Mouse (Mus musculus): ENCODE measurements around the gene Myo1g. TPM values are rescaled to one million over a fixed set of nuclear protein-coding genes. Genes with fewer than 3 reads are reported as not detected.

Gene Myo1g
- total and polyA plus RNA-seq, 3 experiments = 1.4 to 7.2 (median 1.4) TPM

DNA sequence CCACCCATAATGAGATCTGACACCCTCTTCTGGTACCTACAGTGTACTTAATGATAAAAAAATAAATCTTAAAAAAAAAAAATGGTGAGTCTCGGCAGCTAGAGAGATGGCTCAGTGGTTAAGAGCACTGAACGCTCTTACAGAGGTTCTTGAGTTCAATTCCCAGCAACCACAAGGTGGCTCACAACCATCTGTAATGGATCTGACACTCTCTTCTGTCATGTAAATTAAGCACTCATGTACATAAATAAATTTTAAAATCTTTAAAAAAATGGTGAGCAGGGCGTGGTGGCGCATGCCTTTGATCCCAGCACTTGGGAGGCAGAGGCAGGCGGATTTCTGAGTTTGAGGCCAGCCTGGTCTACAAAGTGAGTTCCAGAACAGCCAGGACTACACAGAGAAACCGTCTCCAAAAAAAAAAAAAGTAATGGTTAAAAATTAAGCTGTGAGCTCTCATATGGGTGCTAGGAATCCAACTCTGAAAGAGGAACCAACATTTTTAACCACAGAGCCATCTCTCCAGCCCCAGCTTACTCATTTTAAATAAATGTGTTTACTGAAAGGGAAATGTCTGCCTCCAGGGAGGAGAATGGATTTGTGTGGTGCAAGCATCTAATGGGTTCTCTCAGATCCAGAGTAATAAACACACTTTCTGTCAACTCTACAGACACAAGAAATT is 57.5 kb downstream of the Myo1g start:
- Histone ChIP-seq H3K4me3 (no peak overlapping the region), H3K36me3 (ENCODE audit: control insufficient read depth, insufficient read depth, low read length) (no peaks in the 10 kb centered on the region; the same call in 1 of the 2 replicates), H3K4me1 (ENCODE audit: control insufficient read depth, insufficient read depth, low read length) (no peaks in the 10 kb centered on the region; the same call in 1 of the 2 replicates), H3K27ac (no peak overlapping the region), H3K9ac (ENCODE audit: low read depth, low read length) (no peak overlapping the region), H3K79me2 (replicated peaks; ENCODE audit: control insufficient read depth, insufficient read depth, low read length) (no peaks in the 10 kb centered on the region), H3K27me3 (ENCODE audit: control insufficient read depth, insufficient read depth, low read length) (no peaks in the 10 kb centered on the region)
- DNase-seq = no peak
- WGBS = 90% methylated on average over 6 of the region's 6 CpGs
- no peak for TF ChIP-seq CTCF (IDR thresholded peaks at IDR 0.05)
- no peak for TF ChIP-seq EP300 (IDR thresholded peaks at IDR 0.05; ENCODE audit: insufficient read depth, low read depth, low read length)
- TF ChIP-seq POLR2A (IDR thresholded peaks at IDR 0.05; ENCODE audit: insufficient read depth, low read depth, low read length) = no peak
- intact Hi-C loops (cut with DNase I) = no loop called here

Small RNA genes lying within 50 kb of the gene (microRNA-seq; reads per million reads assigned to microRNA genes)
- 0.56 to 1.9 reads per million in 2 experiments for gene Gm22123

Other genes with a start within 250 kb of the Myo1g start
- gene Tmed4, start 246.1 kb downstream of the Myo1g start, total RNA-seq (2021) = 10 to 100 TPM; 85.5 to 96.6 TPM
- gene Tmed4, start 246.1 kb downstream of the Myo1g start, polyA plus RNA-seq (2012; rRNA removed) = 138 and 175 TPM in 2 replicates
- 1,000 to 10,000 TPM; 1,611 to 1,957 TPM for gene Ogdh, start 229.3 kb downstream of the Myo1g start, total RNA-seq (2021)
- gene Ogdh, start 229.3 kb downstream of the Myo1g start, polyA plus RNA-seq (2012; rRNA removed) = 1,204 and 1,461 TPM in 2 replicates
- 10 to 100 TPM; 36.6 to 39.3 TPM for gene Zmiz2, start 131.9 kb downstream of the Myo1g start, total RNA-seq (2021)
- 26.2 and 35.7 TPM in 2 replicates for gene Zmiz2, start 131.9 kb downstream of the Myo1g start, polyA plus RNA-seq (2012; rRNA removed)
- 100 to 1,000 TPM; 304 to 328 TPM for gene Ppia, start 105.5 kb downstream of the Myo1g start, total RNA-seq (2021)
- 298 and 449 TPM in 2 replicates for gene Ppia, start 105.5 kb downstream of the Myo1g start, polyA plus RNA-seq (2012; rRNA removed)
- 10 to 100 TPM; 75.8 to 80.8 TPM for gene H2afv, start 76.5 kb downstream of the Myo1g start, total RNA-seq (2021)
- gene H2afv, start 76.5 kb downstream of the Myo1g start, polyA plus RNA-seq (2012; rRNA removed) = 46.3 and 59.2 TPM in 2 replicates
- gene Purb, start 45.0 kb downstream of the Myo1g start, total RNA-seq (2021) = 10 to 100 TPM; 28.0 to 31.5 TPM
- 5.0 and 9.3 TPM in 2 replicates for gene Purb, start 45.0 kb downstream of the Myo1g start, polyA plus RNA-seq (2012; rRNA removed)
- 10 to 100 TPM; 25.6 to 28.5 TPM for gene Ccm2, start 25.9 kb upstream of the Myo1g start, total RNA-seq (2021)
- gene Ccm2, start 25.9 kb upstream of the Myo1g start, polyA plus RNA-seq (2012; rRNA removed) = 47.8 and 54.1 TPM in 2 replicates
- under 1 TPM; 0.23 to 0.52 TPM for gene Nacad, start 85.1 kb upstream of the Myo1g start, total RNA-seq (2021)
- 0.67 and 1.4 TPM in 2 replicates for gene Nacad, start 85.1 kb upstream of the Myo1g start, polyA plus RNA-seq (2012; rRNA removed)
- gene Tbrg4, start 105.1 kb upstream of the Myo1g start, total RNA-seq (2021) = 10 to 100 TPM; 85.1 to 95.8 TPM
- gene Tbrg4, start 105.1 kb upstream of the Myo1g start, polyA plus RNA-seq (2012; rRNA removed) = 110 and 131 TPM in 2 replicates
- gene Wap, start 117.7 kb upstream of the Myo1g start, total RNA-seq (2021) = not detected
- not detected in 2 replicates for gene Wap, start 117.7 kb upstream of the Myo1g start, polyA plus RNA-seq (2012; rRNA removed)
- gene Ramp3, start 137.6 kb upstream of the Myo1g start, total RNA-seq (2021) = 1 to 10 TPM; 6.0 to 7.6 TPM
- gene Ramp3, start 137.6 kb upstream of the Myo1g start, polyA plus RNA-seq (2012; rRNA removed) = 7.6 and 9.5 TPM in 2 replicates

Data from heart, adult 2 months (tissue).